Mouse (Mus musculus): ENCODE measurements at regions not wholly inside any gene's neighbourhood (a gene's known extent, or its start where the extent isn't known, plus 50 kb on each side); places are given as distances from the start of the nearest gene placed in this dataset.

DNA sequence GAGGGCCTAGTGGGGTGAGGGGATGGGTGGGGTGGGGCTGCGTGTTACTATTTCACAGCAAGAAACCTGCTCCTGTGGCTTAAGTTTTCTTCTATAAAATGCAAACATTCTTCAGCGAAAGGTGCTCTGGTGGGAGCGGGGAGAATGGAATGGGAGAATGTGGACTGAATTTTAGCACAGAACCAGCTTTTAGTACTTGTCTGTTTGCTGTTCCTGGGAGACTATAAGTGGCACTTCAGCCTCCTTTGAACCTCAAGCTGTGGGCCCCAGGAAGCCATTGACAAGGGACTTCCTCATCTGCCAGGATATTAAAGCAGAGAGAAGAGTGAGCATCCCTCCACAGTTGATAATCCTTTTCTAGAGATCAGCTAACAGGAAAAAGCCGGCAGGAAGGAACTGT, 580.2 kb downstream of the Zfp706 start:
- no peak for DNase-seq (ENCODE audit: low spot score in 2 of 2)

DNA sequence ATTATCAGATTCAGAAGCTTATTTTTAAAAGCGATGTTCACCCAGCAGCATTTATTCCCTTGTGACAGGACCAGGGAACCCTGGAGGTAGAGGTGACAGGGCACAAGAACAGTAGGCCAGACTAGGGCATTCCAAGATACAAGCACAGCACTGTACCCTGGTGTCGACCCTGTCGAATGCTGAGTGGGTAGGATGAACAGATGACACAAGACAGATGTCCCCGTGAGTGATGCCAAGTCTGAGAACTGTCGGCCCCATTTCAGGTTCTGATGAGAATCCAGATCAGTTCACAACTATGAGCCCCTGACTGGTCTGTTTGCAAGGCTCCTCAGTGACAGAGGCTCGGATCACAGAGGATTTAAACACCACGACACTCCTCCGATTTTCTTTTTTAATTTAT, 581.7 kb downstream of the Zfp706 start:
- DNase-seq (ENCODE audit: low spot score in 2 of 2), result no peak

DNA sequence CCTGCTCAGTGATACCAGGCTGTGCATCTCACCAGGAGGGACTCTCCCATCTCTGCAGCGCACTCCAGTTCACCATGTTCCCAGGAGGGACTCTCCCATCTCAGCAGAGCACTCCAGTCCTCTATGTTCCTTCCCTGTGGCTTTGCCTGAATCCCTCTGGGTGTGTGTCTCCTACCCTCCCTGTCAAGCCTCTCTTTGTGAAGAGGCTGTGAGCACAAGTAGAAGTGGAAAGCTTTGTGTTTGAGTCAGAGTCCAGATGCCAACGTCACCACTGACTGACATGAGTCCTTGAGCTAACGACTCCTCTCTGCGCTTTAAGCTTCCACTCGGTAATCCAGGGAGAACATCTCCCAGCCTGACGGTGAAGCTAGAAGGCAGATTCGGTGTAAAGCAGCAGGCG, 583.5 kb downstream of the Zfp706 start:
- no peak for DNase-seq (ENCODE audit: low spot score in 2 of 2)

DNA sequence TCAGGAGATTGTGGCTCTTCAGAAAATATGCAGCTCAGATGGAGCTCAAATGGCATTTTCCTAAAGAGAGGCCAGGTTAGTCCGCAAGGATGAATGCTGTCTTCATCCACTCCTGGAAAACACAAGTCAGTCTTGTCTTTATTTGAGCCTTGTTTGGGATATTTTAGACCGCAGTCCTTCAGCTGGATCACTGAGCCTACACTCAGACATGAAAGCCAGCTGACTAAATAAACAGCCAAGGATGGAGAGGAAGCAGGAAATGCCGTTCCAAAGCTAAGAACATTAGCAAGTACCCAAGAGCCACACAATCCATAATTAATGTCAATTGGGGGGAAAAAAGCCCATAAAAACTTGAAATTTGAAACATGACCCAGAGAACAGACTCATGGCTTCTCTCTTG, 584.8 kb downstream of the Zfp706 start:
- no peak for DNase-seq (ENCODE audit: low spot score in 2 of 2)

DNA sequence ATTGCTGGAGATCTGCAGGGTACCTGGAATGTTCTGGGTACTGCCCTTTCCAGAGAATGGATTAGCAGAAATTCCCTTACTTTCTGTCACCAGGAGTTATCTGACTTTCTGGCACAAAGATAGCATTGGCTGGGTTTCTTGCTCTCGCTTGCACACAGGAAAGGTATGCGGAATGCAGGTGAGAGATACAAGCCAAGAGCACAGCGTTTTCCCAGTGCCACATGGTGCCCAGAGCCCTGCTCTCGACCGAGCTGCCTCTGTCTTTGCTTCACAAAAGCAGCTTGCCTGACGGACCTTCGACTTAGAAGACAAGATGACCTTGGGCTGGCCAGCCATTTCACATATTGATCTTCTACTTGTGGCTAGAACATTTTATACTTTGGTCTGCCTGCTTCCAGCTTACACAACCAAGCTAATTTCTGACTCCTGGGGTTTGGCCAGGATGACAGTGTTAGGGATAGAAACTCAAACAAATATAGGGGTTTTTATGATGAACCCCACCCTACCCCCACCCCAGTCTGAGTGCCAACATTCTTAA, 587.6 kb downstream of the Zfp706 start:
- no peak for DNase-seq (ENCODE audit: low spot score in 2 of 2)

DNA sequence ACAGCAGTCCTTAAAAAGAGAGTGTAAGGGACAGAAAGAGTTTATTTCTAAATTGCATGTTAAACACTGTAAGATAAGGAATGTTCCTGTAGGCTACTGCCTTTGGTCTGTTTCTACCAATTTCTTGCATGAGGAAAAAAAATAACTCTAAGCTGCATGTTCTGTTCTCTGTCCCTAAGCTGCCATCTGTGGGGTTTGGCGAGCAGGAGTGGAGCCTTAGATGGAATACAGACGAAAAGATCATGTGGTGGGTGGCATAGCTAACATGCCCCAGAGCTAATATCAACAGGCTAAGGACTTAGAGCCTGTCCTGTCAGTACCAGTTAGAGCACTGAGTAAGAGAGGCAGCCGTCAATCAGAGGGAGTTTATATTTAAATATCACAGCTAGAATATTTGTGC, 590.1 kb downstream of the Zfp706 start:
- peak; percentile 44 to 61 for DNase-seq (ENCODE audit: low spot score in 2 of 2)

DNA sequence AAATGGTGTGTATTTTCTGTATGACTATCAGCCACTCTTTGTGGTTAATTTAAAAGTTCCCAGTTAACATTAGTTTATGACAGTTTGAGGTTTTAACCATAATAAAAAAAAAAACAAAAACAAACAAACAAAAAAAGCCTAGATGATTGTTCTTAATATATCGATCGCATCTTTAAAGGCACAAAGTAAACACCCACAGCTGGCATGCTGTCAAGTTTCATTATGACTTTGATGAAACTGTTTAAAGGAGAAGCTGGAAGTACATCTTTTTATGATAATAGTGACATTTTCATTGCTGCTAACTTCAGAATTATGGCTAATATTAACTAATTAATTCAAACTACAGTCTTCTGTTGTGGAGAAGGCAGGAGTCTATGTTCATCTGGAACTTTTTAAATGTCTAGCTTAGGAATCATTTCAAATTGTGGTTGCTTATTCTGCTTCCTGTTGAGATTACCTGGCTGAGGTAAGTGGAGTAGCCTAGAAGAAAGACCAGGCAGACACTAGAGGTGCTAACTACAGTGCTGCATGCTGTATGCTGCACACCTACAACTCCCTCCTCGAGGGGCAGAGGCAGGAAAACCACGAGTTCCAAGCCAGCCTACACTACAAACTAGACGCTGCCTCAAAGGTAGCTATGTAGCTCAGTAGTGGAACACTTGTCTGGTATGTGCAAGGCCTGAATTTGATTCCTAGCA, 591.9 kb downstream of the Zfp706 start:
- no peak for DNase-seq (ENCODE audit: low spot score in 2 of 2)

DNA sequence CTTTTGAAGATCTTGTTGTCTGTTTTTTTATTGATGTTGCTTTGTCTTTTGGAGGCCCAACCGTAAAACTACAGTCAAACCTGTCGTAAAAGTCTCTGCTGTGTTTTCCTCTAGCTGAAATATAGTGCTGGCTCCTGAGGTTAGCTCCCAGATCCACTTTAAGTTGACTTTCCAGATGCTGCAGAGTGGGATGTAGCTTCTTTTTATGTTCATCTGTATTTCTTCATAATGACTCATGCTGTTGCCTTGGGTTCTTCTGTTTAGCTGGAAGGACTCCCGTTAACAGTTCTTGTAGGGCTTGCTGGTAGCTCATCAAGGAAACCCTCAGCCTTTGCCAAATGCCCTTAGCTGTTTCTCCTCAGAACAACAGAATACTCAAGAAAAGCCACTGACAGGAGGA, 595.6 kb downstream of the Zfp706 start:
- no peak for DNase-seq (ENCODE audit: low spot score in 2 of 2)

DNA sequence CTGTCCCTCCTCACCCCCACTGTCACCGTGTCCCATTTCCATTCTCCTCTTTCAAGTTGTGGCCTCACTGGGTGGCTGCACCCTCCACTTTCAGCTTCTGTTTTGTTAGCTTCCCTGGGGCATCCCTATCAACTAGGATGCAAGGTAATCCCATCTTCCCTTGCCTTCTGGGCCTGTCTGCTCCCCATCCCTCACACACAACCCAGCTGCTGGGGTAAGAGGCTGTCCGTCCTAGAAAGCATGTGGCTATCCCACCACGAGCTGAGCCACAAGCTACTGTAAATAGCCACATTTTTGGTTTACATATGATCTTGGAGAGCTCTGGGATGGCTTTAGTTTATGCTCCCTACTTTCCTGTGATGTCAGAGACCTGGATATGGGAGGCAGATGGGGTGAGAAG, 602.1 kb downstream of the Zfp706 start:
- DNase-seq (ENCODE audit: low spot score in 2 of 2), result no peak

DNA sequence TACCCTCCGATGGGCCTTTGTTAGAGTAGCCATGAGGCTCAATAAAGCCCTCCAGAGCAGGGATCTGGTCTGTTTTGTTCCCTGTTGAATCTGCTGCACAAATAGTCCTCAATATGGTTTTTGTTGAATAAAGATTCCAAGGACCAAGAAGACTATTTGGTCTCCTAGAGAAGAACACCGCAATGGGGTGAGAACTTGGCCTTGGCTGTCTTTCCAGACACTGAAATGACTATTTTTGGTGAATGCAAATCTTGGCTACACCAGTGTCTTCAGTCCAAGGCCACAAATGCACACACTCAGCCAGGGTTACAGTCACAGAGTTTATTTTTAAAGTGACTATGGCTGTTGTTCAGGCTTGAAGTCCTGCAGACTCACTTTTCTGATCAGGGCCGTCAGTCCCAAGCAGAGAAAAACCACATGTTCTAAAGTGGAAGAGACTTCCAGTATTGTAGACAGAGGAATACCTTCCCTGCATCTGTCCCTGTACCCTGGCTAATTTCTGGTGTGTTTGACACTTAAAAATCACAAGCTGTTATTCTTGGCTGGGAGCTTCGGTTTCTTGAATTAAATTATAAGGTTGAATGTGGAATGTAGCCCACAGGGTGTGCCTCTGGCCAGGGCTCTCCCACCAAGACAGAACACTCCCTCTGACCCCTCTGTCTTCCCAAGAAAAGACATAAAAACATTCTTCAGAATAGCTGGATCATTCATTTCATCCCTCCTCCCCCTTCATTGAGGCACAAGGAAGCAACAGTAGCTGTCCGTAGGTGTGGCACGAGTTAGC, 604.0 kb downstream of the Zfp706 start:
- DNase-seq (ENCODE audit: low spot score in 2 of 2), result no peak

DNA sequence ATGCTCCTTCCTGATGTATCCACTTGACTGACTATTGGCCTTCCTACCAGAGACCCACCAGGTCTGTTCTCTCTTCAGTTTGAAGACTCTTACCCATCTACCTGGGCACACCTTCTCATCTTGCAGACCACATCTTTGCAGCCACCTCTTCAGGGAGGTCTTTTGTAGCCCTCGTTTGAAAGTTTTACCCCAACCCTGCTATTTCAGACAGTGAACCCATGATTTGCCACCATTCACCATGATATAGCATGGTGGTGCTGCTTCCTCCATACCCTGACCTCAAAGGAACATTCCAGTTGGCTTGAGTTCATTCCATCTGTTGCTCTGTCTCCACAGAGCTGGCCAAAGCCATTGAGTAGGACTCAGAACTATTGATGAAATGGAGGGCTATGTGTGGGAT, 605.5 kb downstream of the Zfp706 start:
- DNase-seq (ENCODE audit: low spot score in 2 of 2), result no peak

DNA sequence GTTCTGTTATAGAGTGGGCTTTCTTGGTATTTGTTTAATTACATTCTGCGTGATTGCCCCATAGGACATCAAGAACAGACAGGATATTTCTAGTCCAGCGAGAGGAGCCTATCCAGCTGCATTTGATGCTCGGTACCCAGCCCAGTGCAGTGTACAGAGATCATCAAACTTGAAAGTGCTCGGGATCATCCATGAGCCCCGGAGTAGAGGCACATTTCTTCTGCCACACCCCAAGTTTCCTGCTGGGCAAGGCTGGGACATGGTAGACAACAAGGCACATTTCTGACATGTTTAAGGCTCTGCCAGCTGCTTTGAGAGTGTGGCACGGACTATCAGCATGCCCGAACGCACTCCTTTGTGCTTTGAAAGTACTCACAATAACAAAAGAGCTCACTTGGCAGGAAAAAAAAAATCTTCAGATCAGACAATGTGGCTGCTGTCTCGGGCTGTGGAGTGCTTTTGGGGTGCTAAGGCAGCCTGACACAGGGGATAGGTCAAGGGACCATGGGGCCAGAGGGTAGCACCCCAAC, 607.2 kb downstream of the Zfp706 start:
- no peak for DNase-seq (ENCODE audit: low spot score in 2 of 2)

DNA sequence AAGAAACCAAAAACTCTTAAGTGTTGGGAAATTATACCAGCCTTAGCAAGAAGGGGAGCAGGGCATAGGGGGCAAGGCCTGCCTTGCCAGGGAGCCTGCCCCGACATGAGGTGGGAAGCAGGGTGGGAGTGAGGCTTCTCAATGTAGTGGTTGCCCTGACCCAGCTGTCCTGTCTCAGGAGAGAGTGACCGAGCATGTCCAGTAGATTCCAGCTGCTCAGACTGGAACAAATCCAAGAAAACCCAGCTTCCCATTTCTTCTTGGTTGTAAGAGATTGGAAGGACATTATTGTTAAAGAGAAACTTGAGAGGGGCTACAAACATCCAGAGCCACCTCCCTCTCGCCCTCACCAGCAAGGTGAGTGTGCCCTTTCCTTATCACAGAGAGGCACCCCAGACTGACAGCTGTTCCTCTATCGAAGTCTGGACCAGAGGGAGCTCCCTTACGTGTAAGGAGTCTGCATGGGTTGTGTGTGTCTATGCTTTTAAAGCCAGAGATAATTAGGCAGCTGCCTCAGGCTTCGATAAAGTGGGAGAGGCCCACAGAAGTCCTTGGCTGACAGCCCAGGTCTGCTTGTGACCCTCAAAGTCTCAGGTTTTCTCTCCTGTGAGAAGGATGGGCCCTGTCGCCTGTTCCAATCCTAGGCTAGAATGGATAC, 608.1 kb downstream of the Zfp706 start:
- DNase-seq (ENCODE audit: low spot score in 2 of 2), result no peak

DNA sequence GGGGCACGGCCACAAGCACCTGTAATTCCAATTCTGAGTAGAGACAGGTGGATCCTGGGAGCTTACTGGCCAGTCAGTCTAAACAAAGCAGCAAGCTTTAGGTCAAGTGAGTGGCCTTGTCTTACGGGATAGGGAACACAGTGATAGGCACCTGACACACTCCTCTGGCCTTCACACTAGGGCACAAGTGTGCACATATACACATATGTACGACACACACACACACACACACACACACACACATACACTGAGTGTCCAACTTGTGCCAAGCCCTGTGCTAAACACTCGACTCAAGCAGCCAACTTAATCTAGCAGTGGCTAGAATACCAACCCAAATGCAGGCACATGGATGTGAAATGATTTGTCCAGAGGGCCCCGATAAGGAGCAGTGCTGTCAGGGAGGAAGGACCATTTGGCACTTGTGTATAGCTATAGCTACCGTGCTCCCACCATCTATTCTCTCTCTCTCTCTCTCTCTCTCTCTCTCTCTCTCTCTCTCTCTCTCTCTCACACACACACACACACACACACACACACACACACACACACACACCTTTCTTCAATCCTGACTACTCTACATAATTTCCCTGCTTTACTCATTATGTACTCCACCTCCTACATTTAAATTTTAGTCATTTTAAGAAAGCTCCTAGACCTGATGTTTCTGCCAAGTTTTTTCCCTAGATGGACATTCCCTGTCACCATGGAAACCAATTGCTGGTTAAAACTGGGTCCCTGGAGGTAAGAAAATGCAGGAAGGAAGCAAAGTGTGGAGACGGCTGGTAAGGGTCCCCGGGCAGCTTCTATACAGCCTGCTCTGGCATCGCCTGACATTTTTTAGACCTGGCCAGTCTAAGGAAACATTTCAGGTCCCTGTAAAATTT, 609.2 kb downstream of the Zfp706 start:
- peak in 1 of 2 experiments; percentile 26 for DNase-seq (ENCODE audit: low spot score in 2 of 2)

DNA sequence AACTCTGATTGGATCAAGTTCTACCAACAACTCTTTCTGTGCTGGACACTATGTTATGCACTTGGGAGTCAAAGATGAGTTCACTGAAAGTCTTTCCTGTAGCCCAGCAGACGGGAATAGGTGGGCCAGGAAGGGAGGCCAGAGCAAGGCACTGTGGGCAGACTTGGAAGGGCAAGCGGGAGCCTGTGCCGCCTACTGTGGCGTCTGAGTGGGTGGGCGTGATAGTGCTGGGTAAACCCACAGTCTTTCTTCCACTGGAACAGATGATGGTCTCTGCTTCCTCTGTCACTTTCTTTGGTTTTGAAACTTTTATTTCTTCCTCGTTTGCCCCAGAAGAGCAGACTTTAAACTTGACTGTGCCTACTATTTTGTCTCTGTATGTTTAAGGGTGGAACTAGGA, 610.8 kb downstream of the Zfp706 start:
- no peak for DNase-seq (ENCODE audit: low spot score in 2 of 2)

DNA sequence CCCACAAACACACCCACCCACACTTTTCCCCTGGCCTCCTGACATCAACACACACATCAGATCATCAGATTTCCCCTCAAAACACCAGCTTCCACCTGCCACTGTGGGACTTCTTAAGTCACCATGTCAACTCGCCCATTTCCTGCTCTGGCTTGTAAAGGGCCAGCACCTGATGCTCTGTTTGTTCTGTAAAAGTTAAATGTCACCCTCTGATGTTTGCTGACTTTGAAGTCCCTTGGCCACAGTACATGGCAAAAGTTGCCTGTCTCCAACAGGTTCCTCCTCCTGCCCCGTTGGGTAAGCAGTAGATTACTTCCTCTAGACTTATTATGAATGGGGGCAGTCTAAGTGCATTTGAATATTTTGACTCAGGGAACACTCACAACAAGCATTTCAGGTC, 611.3 kb downstream of the Zfp706 start:
- no peak for DNase-seq (ENCODE audit: low spot score in 2 of 2)

DNA sequence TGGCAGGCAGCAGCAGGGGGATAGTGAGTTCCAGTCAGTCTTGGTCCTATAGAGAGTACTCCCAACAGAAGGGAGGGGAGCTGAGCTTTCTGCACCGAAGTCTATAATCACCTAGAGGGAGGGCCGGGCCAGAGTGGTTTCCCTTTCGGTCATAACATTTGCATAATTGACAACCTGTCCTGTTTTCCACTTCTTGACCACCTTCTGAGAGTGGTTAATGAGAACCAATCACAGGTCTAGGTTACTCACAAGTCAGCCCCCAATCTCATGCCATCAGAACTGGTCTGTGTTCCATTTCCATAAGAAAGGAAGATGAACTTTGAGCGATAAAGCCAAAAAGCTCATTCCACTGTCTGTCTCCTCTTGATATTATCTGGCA, 611.9 kb downstream of the Zfp706 start:
- no peak for DNase-seq (ENCODE audit: low spot score in 2 of 2)

DNA sequence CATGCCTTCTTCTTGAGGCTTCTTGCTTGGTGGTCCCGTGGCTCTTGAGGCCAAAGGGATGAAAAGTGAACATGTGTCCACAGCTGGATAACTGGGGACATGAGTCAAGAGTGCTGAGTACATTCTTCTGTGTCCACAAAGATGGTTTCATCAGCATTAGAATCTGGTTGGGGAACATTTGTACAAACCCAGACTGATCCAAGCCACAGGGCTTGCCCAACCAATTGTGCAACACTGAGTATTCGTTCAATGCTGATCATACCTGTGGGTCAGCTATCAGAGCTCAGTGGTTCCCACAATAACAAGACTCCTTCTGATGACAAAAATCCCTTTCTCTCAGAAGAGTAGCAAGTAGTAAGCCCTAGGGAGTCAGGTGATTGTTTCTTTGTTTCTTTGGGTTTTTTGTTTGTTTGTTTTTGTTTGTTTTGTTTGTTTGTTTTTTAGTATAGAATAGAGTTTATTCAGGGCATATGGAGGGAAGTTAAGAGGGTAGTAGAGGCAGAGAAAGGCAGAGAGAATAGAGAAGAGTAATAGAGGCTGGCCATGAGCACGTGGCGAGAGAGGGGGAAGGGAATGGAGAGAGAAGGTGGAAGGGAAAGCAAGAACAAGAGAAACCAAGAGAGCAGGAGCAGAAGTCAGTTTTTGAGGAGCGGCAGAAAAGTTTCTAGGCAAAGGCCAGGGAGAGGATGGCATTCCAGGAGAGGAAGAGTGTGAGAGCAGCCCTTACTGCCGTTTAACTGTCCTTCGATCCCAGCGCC, 612.5 kb downstream of the Zfp706 start:
- no peak for DNase-seq (ENCODE audit: low spot score in 2 of 2)

DNA sequence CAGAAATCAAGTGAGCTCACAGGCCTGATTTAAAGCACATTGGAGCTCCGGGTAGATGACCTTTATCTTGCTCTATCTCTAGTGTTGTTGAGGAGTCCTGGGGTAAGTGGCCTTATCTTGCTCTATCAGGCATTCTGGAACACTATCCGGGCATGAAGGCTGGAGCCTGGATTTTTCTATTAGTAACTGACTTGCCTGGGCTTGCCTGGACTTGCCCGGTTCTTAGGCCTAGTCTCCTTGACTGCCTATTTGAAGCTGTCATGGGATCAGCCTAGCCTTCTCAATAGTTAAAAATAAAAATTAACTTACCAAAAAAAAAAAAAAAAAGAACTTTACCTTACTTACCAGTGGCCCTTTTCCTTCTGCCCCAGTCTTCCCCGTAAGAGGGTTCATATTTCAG, 617.8 kb downstream of the Zfp706 start:
- DNase-seq (ENCODE audit: low spot score in 2 of 2), result no peak

DNA sequence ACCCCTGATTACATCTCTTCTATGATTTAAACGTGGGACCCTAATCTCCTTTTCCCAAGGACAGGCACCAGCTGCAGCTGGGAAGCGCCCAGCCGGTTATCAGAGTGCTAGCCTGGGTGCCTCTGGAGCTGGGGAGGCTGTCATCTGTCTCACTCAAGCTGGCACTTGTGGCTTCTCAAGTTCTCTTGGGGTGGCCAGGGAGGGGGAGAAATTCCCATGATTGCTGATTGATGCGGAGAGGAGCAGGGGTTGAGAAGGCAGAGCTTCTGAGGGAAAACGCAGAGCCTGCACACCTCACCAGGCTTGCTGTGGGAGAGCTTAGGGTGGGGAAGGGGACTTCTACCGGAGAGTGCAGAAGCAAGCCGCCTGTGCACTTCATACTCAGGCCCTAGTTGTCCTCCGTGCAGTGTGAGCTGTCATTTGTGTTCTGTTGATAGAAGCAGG, 626.3 kb downstream of the Zfp706 start:
- no peak for DNase-seq (ENCODE audit: low spot score in 2 of 2)

Data from frontal cortex, postnatal 36 days (tissue).